Mouse (Mus musculus) retina, postnatal 1 day (tissue): Measurements from ENCODE around the gene Majin.

ENCODE experiments used
- DNase-seq: peaks from one replicate; pipeline ENCODE4 v3.0.0-alpha.2; 2012

Gene Majin

GRCm38 (mm10) chr19:6230411-6230810 lies 46.2 kb downstream of the Majin start:
- no peak for DNase-seq

GRCm38 (mm10) chr19:6231036-6231435 lies 46.8 kb downstream of the Majin start:
- DNase-seq = no peak

DNA sequence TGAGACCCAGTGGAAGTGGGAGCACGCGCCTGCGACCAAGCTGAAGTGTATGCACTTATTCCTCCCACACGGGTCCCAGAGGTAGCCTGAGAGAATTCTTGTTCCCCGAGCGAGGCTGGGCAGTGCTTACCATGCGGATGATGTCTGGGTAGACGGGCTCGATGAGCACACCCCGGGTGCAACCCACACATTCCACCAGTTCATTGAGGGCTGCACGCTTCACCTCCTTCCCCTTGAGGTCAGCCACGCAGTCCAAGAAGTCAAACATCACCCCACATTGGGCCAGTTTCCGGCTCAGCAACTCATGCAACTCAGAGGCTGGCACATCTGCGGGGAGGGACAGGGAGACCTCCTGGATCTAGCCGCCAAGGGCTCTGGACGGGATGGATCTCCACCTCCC lies 49.5 kb downstream of the Majin start:
- no peak for DNase-seq

- no peak for DNase-seq
Observed at GRCm38 (mm10) chr19:6234337-6235083, 50.3 kb downstream of the Majin start.

GRCm38 (mm10) chr19:6235084-6236052 lies 51.2 kb downstream of the Majin start, which contains the start of gene Ppp2r5b:
Gene Ppp2r5b, minus strand, starts transcription at chr19:6235872.
- DNase-seq = peak; percentile 96

GRCm38 (mm10) chr19:6236053-6236441 lies 51.9 kb downstream of the Majin start:
- DNase-seq = peak; percentile 97

GRCm38 (mm10) chr19:6236842-6237241 lies 52.7 kb downstream of the Majin start:
- no peak for DNase-seq

DNA sequence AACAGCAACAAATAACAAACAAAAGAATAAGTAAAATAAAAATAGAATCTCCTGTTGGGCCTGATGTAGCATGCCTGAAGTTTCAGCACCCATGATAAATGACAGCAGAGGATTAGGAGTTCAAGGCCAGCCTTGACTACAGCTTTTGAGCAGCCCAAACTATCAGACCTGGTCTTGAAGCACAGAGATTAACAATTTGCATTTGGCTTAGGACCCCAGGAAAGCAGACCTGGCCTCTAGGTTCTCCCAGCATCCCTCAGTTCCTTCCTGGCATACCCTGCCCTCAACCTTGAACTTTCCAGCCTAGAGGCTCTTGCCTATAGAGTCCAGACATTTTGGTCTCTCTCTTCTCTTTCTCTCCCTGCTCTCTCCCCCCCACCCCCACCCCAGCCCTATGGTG lies 54.6 kb downstream of the Majin start:
- no peak for DNase-seq

GRCm38 (mm10) chr19:6240136-6240535 lies 55.9 kb downstream of the Majin start:
- DNase-seq = no peak

DNA sequence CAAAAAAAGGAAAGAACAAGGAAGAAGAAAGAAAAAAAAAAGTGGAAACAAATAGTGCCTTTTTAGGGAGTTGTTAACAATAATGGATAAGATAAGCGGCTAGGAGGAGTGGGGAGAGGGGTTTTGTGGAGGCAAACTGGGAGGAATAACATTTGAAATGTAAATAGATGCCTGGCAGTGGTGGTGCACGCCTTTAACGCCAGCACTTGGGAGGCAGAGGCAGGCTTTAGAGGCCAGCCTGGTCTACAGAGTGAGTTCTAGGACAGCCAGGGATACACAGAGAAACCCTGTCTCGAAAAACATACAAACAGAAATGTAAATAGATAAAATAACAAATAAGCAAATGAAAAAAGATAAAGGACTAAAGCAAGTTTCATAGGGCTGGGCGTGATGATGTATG lies 56.5 kb downstream of the Majin start:
- no peak for DNase-seq

- peak; percentile 100 for DNase-seq
Observed at GRCm38 (mm10) chr19:6241274-6242107, 57.3 kb downstream of the Majin start, which contains the start of gene Atg2a. Gene Atg2a, plus strand, starts transcription at chr19:6241668.

GRCm38 (mm10) chr19:6242281-6242680 lies 58.1 kb downstream of the Majin start:
- DNase-seq = peak; percentile 58

- DNase-seq = no peak
Observed at GRCm38 (mm10) chr19:6243226-6243625, 59.0 kb downstream of the Majin start.

DNA sequence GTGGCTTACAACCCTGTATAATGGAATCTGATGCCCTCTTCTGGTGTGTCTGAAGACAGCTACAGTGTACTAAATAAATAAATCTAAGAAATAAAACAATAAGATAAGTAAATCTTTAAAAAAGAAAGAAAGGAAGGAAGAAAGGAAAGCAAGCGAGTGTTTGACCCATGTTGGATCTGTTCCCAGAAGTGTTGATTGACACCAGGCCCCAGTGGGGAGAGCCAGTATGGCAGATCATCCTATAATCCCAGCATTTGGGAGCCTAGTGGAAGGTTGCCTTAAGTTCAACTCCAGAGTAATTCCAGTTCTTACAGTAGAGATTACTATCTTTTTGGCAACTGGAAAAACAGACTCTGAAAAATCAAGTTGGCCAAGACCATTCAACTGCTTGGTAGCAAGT lies 61.6 kb downstream of the Majin start:
- no peak for DNase-seq

DNA sequence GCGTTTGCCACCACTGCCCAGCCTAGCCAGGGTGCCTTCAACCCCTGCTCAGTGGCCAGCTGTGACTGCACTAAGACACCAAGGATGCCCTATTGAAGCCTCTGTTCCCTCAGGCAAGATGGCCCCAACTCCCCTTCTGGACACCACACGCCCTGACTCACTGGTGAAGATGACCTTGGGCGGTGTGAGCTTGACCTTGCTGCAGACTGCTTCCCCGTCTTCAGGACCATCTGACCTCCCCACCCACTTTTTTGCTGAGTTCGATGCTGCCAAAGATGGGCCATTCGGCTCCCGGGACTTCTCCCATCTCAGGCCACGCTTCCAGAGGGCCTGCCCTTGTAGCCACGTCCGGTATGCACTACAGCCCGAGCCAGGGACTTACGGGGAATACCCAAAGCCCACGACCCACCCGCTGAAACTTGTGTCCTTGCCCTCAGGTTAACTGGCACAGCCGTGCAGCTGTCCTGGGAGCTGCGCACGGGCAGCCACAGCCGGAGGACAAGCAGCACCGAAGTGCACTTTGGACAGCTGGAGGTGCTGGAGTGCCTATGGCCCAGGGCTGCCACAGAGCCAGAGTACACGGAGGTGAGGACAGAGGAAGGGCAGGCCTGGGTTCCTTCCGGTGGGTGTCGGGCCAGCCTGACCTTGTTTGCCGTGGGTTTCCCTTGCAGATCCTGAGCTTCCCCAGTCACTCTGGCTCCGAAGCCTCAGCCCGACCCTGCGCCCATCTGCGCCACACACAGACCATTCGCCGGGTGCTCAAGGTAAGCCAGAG lies 63.5 kb downstream of the Majin start:
- no peak for DNase-seq

GRCm38 (mm10) chr19:6253021-6253420 lies 68.8 kb downstream of the Majin start:
- no peak for DNase-seq

DNA sequence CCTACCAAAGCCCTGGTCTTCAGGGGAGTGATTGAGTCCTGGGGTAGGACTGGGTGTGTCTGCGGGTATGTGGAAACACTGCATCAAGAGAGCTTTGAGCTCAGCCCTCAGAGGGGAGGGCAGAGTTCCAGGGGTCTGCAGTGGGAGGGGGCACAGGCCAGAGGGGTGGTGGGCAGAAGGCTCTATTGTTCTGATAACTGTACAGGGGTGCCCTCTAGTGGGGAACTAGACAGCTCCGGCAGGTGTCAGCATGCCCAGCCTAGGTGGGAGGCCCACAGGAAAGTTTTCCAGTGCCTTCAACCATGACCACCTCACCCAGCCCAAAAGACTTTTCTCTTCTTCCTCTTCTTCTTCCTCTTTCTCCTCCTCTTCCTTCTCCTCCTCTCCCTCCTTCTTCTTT lies 76.2 kb downstream of the Majin start:
- DNase-seq = peak; percentile 67

DNA sequence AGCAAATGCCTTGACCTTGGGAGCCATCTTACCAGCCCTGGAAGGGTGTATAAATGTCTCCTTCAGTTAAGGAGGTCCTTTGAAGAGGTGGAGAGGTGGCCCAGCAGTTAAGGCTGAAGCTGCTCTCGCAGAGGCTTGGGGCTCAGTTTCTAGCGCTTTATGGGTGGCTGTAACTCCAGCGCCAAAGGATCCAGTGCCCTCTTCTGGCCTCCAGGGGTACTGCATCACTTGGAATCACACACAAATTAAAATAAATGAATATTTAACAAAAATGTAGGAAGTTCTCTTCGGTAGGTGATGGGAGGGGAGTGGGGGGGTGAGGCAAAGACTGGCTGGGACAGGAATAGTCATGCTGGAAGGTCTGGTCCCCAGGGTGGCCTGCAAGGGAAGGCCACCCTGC lies 76.8 kb downstream of the Majin start:
- no peak for DNase-seq

- no peak for DNase-seq
Observed at GRCm38 (mm10) chr19:6261379-6261778, 77.2 kb downstream of the Majin start.

GRCm38 (mm10) chr19:6262222-6262621 lies 78.0 kb downstream of the Majin start:
- peak; percentile 78 for DNase-seq

- DNase-seq = no peak
Observed at GRCm38 (mm10) chr19:6262839-6263433, 78.7 kb downstream of the Majin start.

GRCm38 (mm10) chr19:6264200-6264599 lies 80.0 kb downstream of the Majin start:
- no peak for DNase-seq
